ENCODE assay signal across 21 mouse cellular contexts in genomic region chr13:111232416-111232815, GRCm38 (mm10). TPM values are rescaled to one million over a fixed set of nuclear protein-coding genes. Genes with fewer than 3 reads are reported as not detected.
DNase-seq lines count a peak whose midpoint lies in the region; ATAC-seq lines count a peak whose summit lies in the region.
"Had no signal": no experiment of that assay in that cellular context is flagged by ENCODE, and none has a peak within 500 bp of the region (broad histone marks: within the 10 kb centered on the region; RNA-seq: fewer than 3 reads in every experiment).

No protein-coding gene starts in this region.

- H3K27ac ChIP-seq in forebrain, embryonic 12.5 days, result no peak overlapping the region
- no peak overlapping the region for H3K27ac ChIP-seq in forebrain, embryonic 10.5 days
- no peak overlapping the region for H3K27ac ChIP-seq in midbrain, embryonic 13.5 days
- no peak overlapping the region for H3K27ac ChIP-seq in midbrain, embryonic 10.5 days (replicated peaks)
- H3K27ac ChIP-seq in embryonic facial prominence, embryonic 13.5 days, result peak overlapping the region; percentile 44
- H3K27ac ChIP-seq: limb, embryonic 12.5 days had no signal

- DNase-seq in forebrain, embryonic 10.5 days (ENCODE audit: extremely low spot score, low spot score), result no peak
- DNase-seq in midbrain, embryonic 10.5 days (ENCODE audit: low spot score), result no peak
- DNase-seq in retina, postnatal 1 day, result peak; percentile 71
- DNase-seq in adrenal gland, adult 2 months, result no peak
- no peak for DNase-seq in adrenal gland, postnatal 25 days
- DNase-seq: adrenal gland, postnatal 10 days; B cell, adult 2 months; heart, adult 18-20 months; kidney, adult 18-20 months; lung, embryonic 14.5 days; thymus, postnatal 36 days had no signal

- no peaks in the 10 kb centered on the region for H3K27me3 ChIP-seq in forebrain, embryonic 12.5 days
- H3K27me3 ChIP-seq in forebrain, embryonic 10.5 days (ENCODE audit: poor library complexity, severe bottlenecking), result no peaks in the 10 kb centered on the region
- no peaks in the 10 kb centered on the region for H3K27me3 ChIP-seq in midbrain, embryonic 13.5 days
- no peaks in the 10 kb centered on the region for H3K27me3 ChIP-seq in midbrain, embryonic 10.5 days (ENCODE audit: low read depth, poor library complexity, severe bottlenecking)
- H3K27me3 ChIP-seq in embryonic facial prominence, embryonic 13.5 days, result no peaks in the 10 kb centered on the region
- H3K27me3 ChIP-seq: limb, embryonic 12.5 days had no signal

- H3K36me3 ChIP-seq in forebrain, embryonic 12.5 days (replicated peaks), result no peaks in the 10 kb centered on the region
- no peaks in the 10 kb centered on the region for H3K36me3 ChIP-seq in forebrain, embryonic 10.5 days (replicated peaks)
- H3K36me3 ChIP-seq in midbrain, embryonic 13.5 days, result no peaks in the 10 kb centered on the region
- H3K36me3 ChIP-seq in midbrain, embryonic 10.5 days, result no peaks in the 10 kb centered on the region
- no peaks in the 10 kb centered on the region for H3K36me3 ChIP-seq in embryonic facial prominence, embryonic 13.5 days
- H3K36me3 ChIP-seq: limb, embryonic 12.5 days had no signal

- no peak overlapping the region for H3K4me3 ChIP-seq in forebrain, embryonic 12.5 days (replicated peaks)
- no peak overlapping the region for H3K4me3 ChIP-seq in forebrain, embryonic 10.5 days
- no peak overlapping the region for H3K4me3 ChIP-seq in midbrain, embryonic 13.5 days (replicated peaks)
- H3K4me3 ChIP-seq in midbrain, embryonic 10.5 days, result no peak overlapping the region
- no peak overlapping the region for H3K4me3 ChIP-seq in embryonic facial prominence, embryonic 13.5 days
- H3K4me3 ChIP-seq: limb, embryonic 12.5 days; megakaryocyte, embryonic 14.5 days had no signal

- WGBS in forebrain, embryonic 12.5 days, result 52% methylated on average over 7 of the region's 7 CpGs
- 85% methylated on average over 7 of the region's 7 CpGs for WGBS in forebrain, embryonic 10.5 days
- 49% methylated on average over 7 of the region's 7 CpGs for WGBS in midbrain, embryonic 13.5 days
- 85% methylated on average over 7 of the region's 7 CpGs for WGBS in midbrain, embryonic 10.5 days
- WGBS in embryonic facial prominence, embryonic 13.5 days, result 29% methylated on average over 7 of the region's 7 CpGs

- 0 out of 2 replicates have a peak, but pooled peaks have one; percentile 44 for ATAC-seq in forebrain, embryonic 12.5 days (ENCODE audit: low FRiP score)
- 0 out of 2 replicates have a peak, but pooled peaks have one; percentile 48 for ATAC-seq in midbrain, embryonic 13.5 days
- no peak for ATAC-seq in embryonic facial prominence, embryonic 13.5 days (ENCODE audit: insufficient number of reproducible peaks, insufficient read depth, low FRiP score, low TSS enrichment, low read depth)

- H3K4me1 ChIP-seq in forebrain, embryonic 12.5 days, result peaks cover 9% of the 10 kb centered on the region
- H3K4me1 ChIP-seq in forebrain, embryonic 10.5 days, result peaks cover 14% of the 10 kb centered on the region
- peaks cover 8% of the 10 kb centered on the region for H3K4me1 ChIP-seq in midbrain, embryonic 13.5 days (replicated peaks)
- peaks cover 9% of the 10 kb centered on the region; the same call in 1 of the 2 replicates for H3K4me1 ChIP-seq in midbrain, embryonic 10.5 days
- H3K4me1 ChIP-seq in embryonic facial prominence, embryonic 13.5 days, result peaks cover 63% of the 10 kb centered on the region

- H3K9ac ChIP-seq in forebrain, embryonic 12.5 days, result no peak overlapping the region
- no peak overlapping the region for H3K9ac ChIP-seq in midbrain, embryonic 13.5 days (replicated peaks)
- no peak overlapping the region for H3K9ac ChIP-seq in embryonic facial prominence, embryonic 13.5 days
- H3K9ac ChIP-seq: limb, embryonic 12.5 days; lung, embryonic 14.5 days had no signal

- no peak overlapping the region for H3K4me2 ChIP-seq in forebrain, embryonic 12.5 days
- H3K4me2 ChIP-seq in midbrain, embryonic 13.5 days (replicated peaks), result no peak overlapping the region
- no peak overlapping the region for H3K4me2 ChIP-seq in embryonic facial prominence, embryonic 13.5 days
- H3K4me2 ChIP-seq: limb, embryonic 12.5 days; lung, embryonic 14.5 days had no signal

- H3K9me3 ChIP-seq in forebrain, embryonic 12.5 days, result no peaks in the 10 kb centered on the region
- no peaks in the 10 kb centered on the region for H3K9me3 ChIP-seq in forebrain, embryonic 10.5 days
- no peaks in the 10 kb centered on the region for H3K9me3 ChIP-seq in midbrain, embryonic 13.5 days
- H3K9me3 ChIP-seq in midbrain, embryonic 10.5 days (replicated peaks), result no peaks in the 10 kb centered on the region; the same call in 1 of the 2 replicates
- no peaks in the 10 kb centered on the region for H3K9me3 ChIP-seq in embryonic facial prominence, embryonic 13.5 days
- H3K9me3 ChIP-seq: limb, embryonic 12.5 days had no signal

RNA-seq across cellular contexts. Expression of gene Actbl2, which starts 22.4 kb away (rescaled TPM):
- not detected in 2 replicates for polyA plus RNA-seq in forebrain, embryonic 12.5 days (2016; fragmentation: Nextera tagmentation; extraction: Ambion mirVana)
- not detected in 2 replicates for polyA plus RNA-seq in forebrain, embryonic 10.5 days (2016; fragmentation: Nextera tagmentation; extraction: Ambion mirVana)
- polyA plus RNA-seq in midbrain, embryonic 13.5 days (2015; fragmentation: Nextera tagmentation; extraction: Ambion mirVana), result not detected in 2 replicates
- 0.05 TPM in 1 of 2 replicates, not detected in the other for polyA plus RNA-seq in midbrain, embryonic 10.5 days (2016; fragmentation: Nextera tagmentation; extraction: Ambion mirVana)
- not detected in 2 replicates for polyA plus RNA-seq in embryonic facial prominence, embryonic 13.5 days (2015; fragmentation: Nextera tagmentation; extraction: Ambion mirVana)
- not detected for total RNA-seq in adrenal gland, adult 2 months (2021)
- polyA plus RNA-seq in adrenal gland, adult 2 months (2012; rRNA removed), result not detected in 2 replicates
- not detected in 2 replicates for total RNA-seq in adrenal gland, postnatal 25 days (2021)
- total RNA-seq: adrenal gland, postnatal 10 days; heart, adult 18-20 months; heart, postnatal 25 days; layer of hippocampus, adult 18-20 months had no signal
- polyA plus RNA-seq: cortical plate, adult 2 months; limb, embryonic 12.5 days; lung, embryonic 14.5 days; neural tube, embryonic 14.5 days; stomach, embryonic 14.5 days had no signal
